Mouse (Mus musculus) ES-E14 (cell line): ENCODE measurements around the gene Smox.

Experiments used
- ZC3H11A ChIP-seq: IDR thresholded peaks from 2 replicates; pipeline ENCODE4 v1.6.1; 2012; ENCODE audit warnings: low read depth, mild to moderate bottlenecking, inconsistent platforms, low read length, borderline replicate concordance
- ZNF384 ChIP-seq: IDR thresholded peaks from 2 replicates; pipeline ENCODE4 v1.6.1; 2012; ENCODE audit warnings: low read depth, low read length, inconsistent platforms

DNA sequence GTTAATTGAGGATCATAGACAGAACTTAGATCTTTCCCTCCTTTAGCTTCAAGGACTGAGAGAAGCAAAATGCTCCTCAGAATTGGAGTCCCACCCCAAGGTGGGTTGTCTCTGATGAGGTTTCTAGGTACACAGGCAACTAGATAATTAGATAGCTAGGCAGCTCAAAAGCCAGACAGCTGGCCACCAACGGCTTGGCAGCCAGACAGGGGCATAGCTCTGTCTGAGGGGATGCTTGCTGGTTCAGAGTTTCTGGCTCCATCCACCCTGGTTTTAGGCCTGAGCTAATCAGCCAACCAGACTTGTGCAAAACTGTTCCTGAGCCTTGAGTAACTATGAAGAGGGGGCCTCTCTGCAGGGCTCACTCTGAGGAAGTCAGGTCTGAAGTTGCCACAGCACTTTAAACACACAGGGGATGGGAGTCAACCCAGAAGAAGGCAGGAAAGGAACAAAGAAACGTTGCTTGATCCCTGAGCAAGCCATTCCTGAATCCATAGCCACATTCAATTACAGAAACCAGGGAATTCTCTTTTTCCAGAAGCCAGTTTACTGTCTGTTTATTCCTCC is 44.8 kb upstream of the Smox start:
- TF ChIP-seq ZC3H11A (no peak), ZNF384 (no peak)
